Mouse (Mus musculus) embryonic fibroblast, embryonic 13.5 days (primary cell): Measurements from ENCODE around the gene Rcsd1. TPM values are rescaled to one million over a fixed set of nuclear protein-coding genes. Genes with fewer than 3 reads are reported as not detected.

Experiments used
- H3K27ac ChIP-seq: 2 replicates; pipeline ENCODE4 v1.5.1; 2012; ENCODE audit warnings: low read length, control low read depth, inconsistent platforms; ENCODE audit not compliant: insufficient read depth
- H3K4me1 ChIP-seq: 2 replicates; pipeline ENCODE4 v1.6.1; 2011; ENCODE audit warnings: low read length; ENCODE audit not compliant: control insufficient read depth, insufficient read depth
- H3K4me3 ChIP-seq: 2 replicates; pipeline ENCODE4 v1.5.1; 2011; ENCODE audit warnings: mild to moderate bottlenecking, control low read depth, low read length; ENCODE audit not compliant: insufficient read depth
- CTCF ChIP-seq: IDR thresholded peaks from 2 replicates; pipeline ENCODE4 v1.5.1; 2011; ENCODE audit warnings: mild to moderate bottlenecking, control low read depth, low read length, moderate library complexity, borderline replicate concordance; ENCODE audit not compliant: insufficient read depth
- POLR2A ChIP-seq: IDR thresholded peaks from 2 replicates; pipeline ENCODE4 v1.6.1; 2011; ENCODE audit warnings: low read depth, mild to moderate bottlenecking, control low read depth, low read length, moderate library complexity
- polyA plus RNA-seq: library from polyadenylated mRNA; stranded (reverse); fragments of >200 nt; gene quantifications from 2 replicates; pipeline ENCODE4 v1.2.4, GENCODE M21; 2011; ENCODE audit warnings: low read depth; ENCODE audit not compliant: missing spikeins, insufficient read length

Rcsd1 gene
- polyA plus RNA-seq, 1 experiment: 2.3 TPM

DNA sequence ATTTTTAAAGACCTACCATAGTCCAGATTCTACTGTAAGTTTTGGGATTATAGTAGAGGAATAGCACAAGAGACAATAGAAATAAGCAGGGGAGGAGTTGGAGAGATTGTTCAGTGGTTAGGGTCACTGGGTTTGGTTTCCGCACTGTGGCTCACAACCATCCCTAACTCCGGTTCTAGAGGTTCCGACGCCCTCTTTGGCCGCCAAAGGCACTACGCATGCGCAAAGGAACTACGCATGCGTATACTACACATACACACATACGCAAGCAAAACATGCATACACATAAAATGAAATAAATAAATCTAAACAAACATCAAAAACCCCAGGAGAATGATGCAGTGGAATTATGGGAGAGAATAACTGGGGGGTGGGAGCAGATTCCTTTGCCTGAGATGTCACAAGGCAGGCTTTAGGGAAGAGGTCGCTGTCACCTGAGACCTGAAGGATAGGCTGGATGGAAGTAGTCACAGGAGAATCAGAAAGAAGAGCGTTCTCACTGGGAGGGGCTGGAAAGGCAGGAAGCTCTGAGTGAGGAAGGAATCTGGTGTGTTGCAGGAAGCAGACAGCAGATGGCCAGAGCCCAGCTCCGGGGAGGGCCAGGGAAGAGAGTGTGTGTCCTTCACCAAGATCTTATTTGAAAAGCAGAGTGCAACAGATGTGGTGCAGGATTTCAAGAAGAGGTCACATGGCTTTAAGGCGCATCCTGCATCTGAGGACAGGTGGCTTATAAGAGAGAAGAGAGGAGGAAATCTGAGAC, 56.3 kb downstream of the Rcsd1 start:
- no peaks in the 10 kb centered on the region for H3K4me1 ChIP-seq
- TF ChIP-seq CTCF (no peak), POLR2A (no peak)
- H3K4me3 ChIP-seq: no peak overlapping the region
- H3K27ac ChIP-seq: no peak overlapping the region

DNA sequence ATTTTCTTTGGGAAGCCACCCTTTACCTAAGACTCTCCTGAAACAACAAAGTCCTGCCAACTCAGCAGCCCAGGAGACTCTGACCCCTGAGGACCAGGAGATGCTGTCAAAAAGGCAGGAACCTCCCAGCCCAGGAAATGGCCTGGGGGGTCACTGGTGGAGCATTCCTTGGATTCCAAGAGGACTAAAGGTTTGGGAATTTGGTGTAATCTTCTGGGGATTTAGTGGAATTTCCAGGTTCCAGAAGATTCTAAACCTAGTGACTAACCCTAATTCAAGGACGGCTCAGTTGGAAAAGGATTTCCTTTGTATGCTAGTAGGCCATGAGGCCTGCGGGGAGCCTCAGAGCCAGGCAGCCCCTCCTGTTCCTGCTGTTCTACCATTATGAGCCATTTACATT, 57.0 kb downstream of the Rcsd1 start:
- no peak overlapping the region for H3K27ac ChIP-seq
- no peak overlapping the region for H3K4me3 ChIP-seq
- TF ChIP-seq CTCF: no peak
- TF ChIP-seq POLR2A: no peak
- H3K4me1 ChIP-seq: no peaks in the 10 kb centered on the region

DNA sequence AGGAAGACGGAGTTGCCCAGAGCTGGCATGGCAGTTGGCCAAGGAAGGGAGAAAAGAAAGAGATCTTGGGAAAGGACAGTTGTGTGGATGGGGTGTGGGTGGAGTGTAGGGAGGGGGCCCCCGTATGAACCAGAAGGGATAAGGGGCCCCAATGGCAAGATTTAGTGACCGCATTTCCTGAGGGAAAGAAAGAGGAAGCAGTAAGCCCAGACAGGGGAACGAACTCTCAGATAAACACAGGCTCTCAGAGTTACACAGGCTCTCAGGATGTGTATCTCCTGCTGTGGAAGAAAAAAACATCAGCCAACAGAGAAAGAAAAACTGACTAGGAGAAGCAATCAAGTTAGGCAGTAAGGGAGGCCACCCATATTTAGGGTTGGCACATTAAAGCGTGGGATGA, 58.4 kb downstream of the Rcsd1 start:
- no peak overlapping the region for H3K4me3 ChIP-seq
- TF ChIP-seq CTCF: no peak
- TF ChIP-seq POLR2A: no peak
- H3K4me1 ChIP-seq: no peaks in the 10 kb centered on the region
- no peak overlapping the region for H3K27ac ChIP-seq

DNA sequence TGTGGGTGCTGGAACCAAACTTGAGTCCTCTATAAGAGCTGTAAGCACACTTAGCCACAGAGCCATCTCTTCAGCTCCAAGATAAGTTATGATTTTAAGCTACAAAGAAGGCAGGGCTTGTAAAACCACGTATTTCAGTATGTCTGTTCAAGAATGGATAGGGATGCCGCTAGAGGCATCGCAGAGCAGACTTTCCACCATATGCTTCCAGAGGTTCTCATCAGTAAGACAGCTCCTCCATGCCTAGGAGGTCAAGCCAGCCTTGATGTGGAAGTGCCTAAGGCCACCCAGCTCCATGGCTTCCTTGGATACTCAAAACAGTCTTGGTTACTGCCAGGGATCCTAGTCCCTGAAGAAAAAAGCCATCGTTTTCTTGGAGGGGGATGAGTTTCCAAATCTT, 64.5 kb downstream of the Rcsd1 start:
- no peak for TF ChIP-seq POLR2A
- no peak for TF ChIP-seq CTCF
- no peak overlapping the region for H3K4me3 ChIP-seq
- no peak overlapping the region for H3K27ac ChIP-seq
- peaks cover 3% of the 10 kb centered on the region; the same call in 1 of the 2 replicates for H3K4me1 ChIP-seq

DNA sequence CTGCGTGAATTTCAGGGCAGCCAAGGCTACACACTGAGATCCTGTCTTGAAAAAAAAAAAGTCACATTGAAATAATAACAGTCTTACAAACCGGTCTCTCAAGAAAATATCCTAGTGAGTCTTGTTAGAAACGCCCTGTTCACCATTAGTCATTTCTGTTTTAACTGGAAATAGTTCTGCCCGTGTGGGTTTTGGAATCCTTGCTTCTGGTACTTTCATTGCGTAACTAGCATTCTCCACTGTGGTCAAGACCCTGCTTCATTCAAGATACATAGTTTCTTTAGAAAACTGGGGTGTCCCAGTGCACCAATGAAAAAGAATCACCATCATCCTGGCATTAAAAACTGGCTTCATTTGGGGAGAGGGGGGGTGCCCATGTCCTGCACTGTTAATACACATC, 65.8 kb downstream of the Rcsd1 start:
- TF ChIP-seq POLR2A (no peak), CTCF (no peak)
- Histone ChIP-seq H3K4me3 (no peak overlapping the region), H3K4me1 (peaks cover 3% of the 10 kb centered on the region; the same call in 1 of the 2 replicates), H3K27ac (peak overlapping the region; percentile 27)

DNA sequence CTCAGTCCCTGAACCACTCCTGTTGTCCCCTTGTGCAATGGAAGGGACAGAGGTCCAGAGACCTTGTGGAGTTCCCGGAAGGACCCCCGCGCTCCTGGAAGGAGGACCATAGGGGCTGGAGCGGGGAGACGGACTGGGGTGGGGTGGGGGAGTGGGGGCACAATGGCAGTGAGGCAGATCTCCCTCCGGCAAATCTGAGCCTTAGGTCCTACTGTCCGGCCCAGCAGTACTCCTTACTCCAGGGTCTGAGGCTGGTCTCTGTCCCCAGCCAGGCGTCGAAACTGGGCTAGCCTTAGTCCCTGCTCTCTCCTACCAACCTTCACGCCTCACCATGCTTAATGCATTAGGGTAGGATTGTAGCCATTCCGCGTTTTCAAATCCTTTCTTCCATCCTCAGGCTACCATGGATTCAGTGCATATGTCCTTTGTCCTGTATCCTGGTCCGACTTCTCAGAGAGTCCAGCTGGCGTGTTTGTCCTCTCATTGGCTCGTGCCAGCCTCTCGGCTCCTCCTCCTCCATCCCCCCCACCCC, 66.7 kb downstream of the Rcsd1 start:
- TF ChIP-seq POLR2A: peak; percentile 94
- TF ChIP-seq CTCF: no peak
- peak overlapping the region; percentile 75 for H3K4me3 ChIP-seq
- H3K27ac ChIP-seq: peak overlapping the region; percentile 87

DNA sequence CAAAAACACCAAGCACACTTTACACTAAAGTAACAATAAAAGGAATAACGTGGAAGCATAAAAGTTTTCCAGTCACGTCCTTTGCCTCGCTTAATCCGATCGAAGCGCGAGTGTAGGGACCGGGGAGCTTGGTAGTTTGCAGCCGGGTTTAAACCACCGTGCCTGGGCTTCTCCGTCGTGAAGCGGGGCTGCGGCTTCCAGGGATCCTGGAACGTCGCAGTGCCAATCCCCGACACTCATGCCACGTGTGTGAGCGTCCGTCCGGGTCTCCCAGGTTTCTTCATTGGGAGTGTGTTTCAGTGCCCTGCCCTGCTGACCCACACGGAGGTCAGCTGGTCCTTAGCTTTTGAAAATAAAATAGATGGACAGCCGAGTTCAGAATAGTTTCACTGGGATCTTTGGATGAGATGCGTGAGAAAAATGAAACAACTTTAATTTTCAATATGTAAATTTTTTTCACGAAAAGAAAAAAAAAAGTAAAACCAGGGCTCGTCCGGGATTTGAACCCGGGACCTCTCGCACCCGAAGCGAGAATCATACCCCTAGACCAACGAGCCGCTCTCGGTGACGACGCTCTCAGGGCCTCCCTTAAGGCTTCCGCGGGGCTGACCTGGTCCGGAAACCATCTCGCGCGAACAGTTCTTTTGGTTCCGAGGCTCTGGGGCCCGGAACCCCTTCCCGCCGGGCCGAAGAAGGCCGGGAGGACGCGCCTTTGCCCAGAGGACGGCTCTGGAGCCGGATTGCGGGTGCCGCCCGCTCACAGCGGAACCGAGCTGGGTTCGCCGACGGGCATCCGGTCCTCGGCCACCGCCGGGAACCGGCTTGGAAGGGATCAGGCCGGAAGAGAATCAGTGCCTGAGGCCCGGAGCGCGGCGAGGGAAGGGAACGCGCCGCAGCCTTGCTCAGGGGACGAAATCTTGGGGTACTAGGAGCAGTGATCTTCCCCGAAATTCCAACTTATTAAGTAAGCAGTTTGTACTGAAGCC, 67.5 kb downstream of the Rcsd1 start:
- TF ChIP-seq POLR2A (peak; percentile 81), CTCF (no peak)
- peak overlapping the region; percentile 87 for H3K27ac ChIP-seq
- peaks cover 3% of the 10 kb centered on the region; the same call in 1 of the 2 replicates for H3K4me1 ChIP-seq
- peak overlapping the region; percentile 92 for H3K4me3 ChIP-seq

More for the DNA sequence above, 66.7 kb downstream of the Rcsd1 start:
- peaks cover 3% of the 10 kb centered on the region; the same call in 1 of the 2 replicates for H3K4me1 ChIP-seq

DNA sequence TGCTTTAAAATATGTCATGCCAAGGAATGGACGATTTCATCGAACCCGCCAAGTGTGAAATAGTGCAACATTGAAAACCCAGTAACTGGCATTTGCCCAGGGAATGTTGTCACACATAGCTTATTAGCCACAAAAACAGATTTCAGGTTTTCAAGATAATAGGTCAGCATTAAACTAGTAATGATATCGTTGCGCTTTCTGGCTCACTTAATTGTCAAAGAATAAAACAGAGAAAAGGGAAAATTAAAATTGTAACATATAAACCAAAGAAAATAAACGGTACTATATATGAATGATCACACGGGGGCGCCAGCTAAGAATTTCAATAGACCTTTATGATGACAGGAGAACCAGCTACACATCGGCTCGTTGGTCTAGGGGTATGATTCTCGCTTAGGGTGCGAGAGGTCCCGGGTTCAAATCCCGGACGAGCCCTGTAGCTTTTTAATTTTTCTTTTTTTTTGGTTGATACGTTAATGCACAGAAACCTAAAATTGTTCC, 68.2 kb downstream of the Rcsd1 start:
- Histone ChIP-seq H3K27ac (peak overlapping the region; percentile 65), H3K4me3 (peak overlapping the region; percentile 92), H3K4me1 (peaks cover 3% of the 10 kb centered on the region; the same call in 1 of the 2 replicates)
- TF ChIP-seq CTCF (no peak), POLR2A (no peak)

DNA sequence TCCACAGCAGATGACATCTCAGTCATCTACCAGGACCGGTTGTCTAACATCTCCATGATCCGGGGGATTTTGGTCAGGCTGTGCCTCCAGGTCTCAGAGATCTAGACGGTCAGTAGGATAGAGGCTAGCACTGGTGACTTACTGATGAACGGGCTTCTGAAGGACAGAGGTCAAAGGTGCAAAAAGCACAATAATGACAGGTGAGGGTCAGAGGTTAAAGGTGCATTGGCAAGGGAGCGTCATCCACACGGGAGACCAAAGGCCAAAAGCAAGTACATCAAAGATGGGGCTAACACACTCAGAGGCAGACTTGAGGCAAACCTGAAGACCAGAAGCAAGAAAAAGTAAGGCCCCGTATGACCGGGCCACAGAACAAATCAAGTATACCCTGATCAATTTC, 73.3 kb downstream of the Rcsd1 start:
- Histone ChIP-seq H3K27ac (no peak overlapping the region), H3K4me3 (no peak overlapping the region), H3K4me1 (peaks cover 3% of the 10 kb centered on the region; the same call in 1 of the 2 replicates)
- no peak for TF ChIP-seq POLR2A
- TF ChIP-seq CTCF: no peak
